Mouse (Mus musculus) intestine, embryonic 15.5 days (tissue): ENCODE measurements around the gene Usp9y. TPM values are rescaled to one million over a fixed set of nuclear protein-coding genes. Genes with fewer than 3 reads are reported as not detected.

Experiments used
- ATAC-seq: fragments of 200-750 bp; cut with Nextera tagmentation; 2 replicates; pipeline ENCODE4 v1.8.0; 2017; ENCODE audit warnings: moderate TSS enrichment, moderate library complexity
- H3K27ac ChIP-seq: fragments of 300-500 bp; sonication (generic); 2 replicates; pipeline ENCODE4 v1.5.1; 2015; ENCODE audit warnings: mild to moderate bottlenecking, inconsistent platforms
- H3K27me3 ChIP-seq: fragments of 300-500 bp; sonication (generic); replicated peaks from 2 replicates; pipeline ENCODE4 v1.6.1; 2015; ENCODE audit warnings: inconsistent platforms
- H3K36me3 ChIP-seq: fragments of 300-500 bp; sonication (generic); 2 replicates; pipeline ENCODE4 v1.6.1; 2015; ENCODE audit warnings: inconsistent platforms
- H3K4me1 ChIP-seq: fragments of 300-500 bp; sonication (generic); replicated peaks from 2 replicates; pipeline ENCODE4 v1.6.1; 2015; ENCODE audit warnings: inconsistent platforms
- H3K4me2 ChIP-seq: fragments of 300-500 bp; sonication (generic); replicated peaks from 2 replicates; pipeline ENCODE4 v1.6.1; 2015; ENCODE audit warnings: mild to moderate bottlenecking, inconsistent platforms
- H3K4me3 ChIP-seq: fragments of 300-500 bp; sonication (generic); replicated peaks from 2 replicates; pipeline ENCODE4 v1.5.1; 2015; ENCODE audit warnings: inconsistent platforms
- H3K9ac ChIP-seq: fragments of 300-500 bp; sonication (generic); 2 replicates; pipeline ENCODE4 v1.6.1; 2015; ENCODE audit warnings: inconsistent platforms
- H3K9me3 ChIP-seq: fragments of 300-500 bp; sonication (generic); 2 replicates; pipeline ENCODE4 v1.6.1; 2016; ENCODE audit warnings: inconsistent platforms
- WGBS: fragments of 180-500 bp; shearing (Covaris S2); methylation state at CpG from one replicate; pipeline ENCODE4 v1.1.7; 2015; 5-methylcytosine and 5-hydroxymethylcytosine counted together
- polyA plus RNA-seq: library from polyadenylated mRNA; unstranded; fragments of >200 nt; fragmentation: Nextera tagmentation; extraction: Ambion mirVana; gene quantifications from 2 replicates; pipeline ENCODE4 v1.2.1, GENCODE M21; 2015

Usp9y gene
- polyA plus RNA-seq = not detected in 2 replicates

DNA sequence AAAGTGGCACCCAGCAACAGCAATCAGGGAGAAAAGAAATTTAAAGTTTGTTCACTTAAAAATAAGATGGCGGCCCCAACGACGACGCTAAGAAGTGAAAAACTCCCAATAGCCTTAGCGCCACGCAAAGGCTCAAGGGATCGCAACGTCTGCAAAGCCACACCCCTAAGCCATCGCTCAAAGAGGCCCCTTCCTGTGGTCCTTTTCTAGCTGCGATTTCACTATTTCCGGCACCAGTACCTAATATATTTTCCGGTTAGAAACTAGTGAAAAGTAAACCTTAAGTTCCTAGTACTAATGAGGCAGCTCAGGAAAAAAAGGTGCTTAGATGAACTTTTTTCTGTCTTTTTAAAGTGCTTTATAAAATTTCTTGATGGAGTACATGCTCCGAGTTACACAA, at the start of gene Usp9y:
Gene Usp9y, minus strand, starts transcription at position 101 of the 400 bp plus-strand sequence.
- no peaks in the 10 kb centered on the region for H3K9me3 ChIP-seq
- WGBS = 83% methylated on average over 13 of the region's 13 CpGs

DNA sequence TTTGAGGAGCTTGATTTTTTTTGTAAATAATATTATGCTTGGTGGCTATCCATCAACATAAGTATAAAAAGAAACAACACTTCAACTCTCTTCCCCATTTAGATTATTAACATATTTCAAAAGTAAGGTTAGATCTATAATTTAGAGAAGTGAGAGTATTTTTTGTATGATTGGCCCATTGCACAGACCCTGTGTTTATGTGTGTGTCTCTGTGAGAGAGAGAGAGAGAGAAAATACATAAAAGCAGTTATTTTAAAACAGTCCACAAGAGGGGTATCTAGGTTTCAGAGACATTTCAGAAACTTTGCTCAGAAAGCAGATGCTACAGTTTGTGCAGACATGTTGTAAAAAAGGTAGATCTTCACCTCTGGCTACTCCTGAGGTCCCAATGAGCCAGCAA, 165.9 kb downstream of the Usp9y start:
- H3K9me3 ChIP-seq = no peaks in the 10 kb centered on the region
- H3K27me3 ChIP-seq = no peaks in the 10 kb centered on the region
- H3K4me2 ChIP-seq = no peak overlapping the region
- H3K4me1 ChIP-seq = no peaks in the 10 kb centered on the region
- ATAC-seq = no peak
- H3K27ac ChIP-seq = no peak overlapping the region
- no peaks in the 10 kb centered on the region for H3K36me3 ChIP-seq
- no peak overlapping the region for H3K4me3 ChIP-seq
- H3K9ac ChIP-seq = no peak overlapping the region

More for the DNA sequence above, at the start of gene Usp9y:
- no peak within 1 kb of the TSS for H3K4me3 ChIP-seq
- no peaks in the 10 kb centered on the region for H3K27me3 ChIP-seq
- no peak within 1 kb of the TSS for H3K27ac ChIP-seq
- H3K36me3 ChIP-seq = no peaks in the 10 kb centered on the region
- H3K4me2 ChIP-seq = no peak within 1 kb of the TSS
- no peak for ATAC-seq
- H3K9ac ChIP-seq = no peak within 1 kb of the TSS
- no peaks in the 10 kb centered on the region for H3K4me1 ChIP-seq

DNA sequence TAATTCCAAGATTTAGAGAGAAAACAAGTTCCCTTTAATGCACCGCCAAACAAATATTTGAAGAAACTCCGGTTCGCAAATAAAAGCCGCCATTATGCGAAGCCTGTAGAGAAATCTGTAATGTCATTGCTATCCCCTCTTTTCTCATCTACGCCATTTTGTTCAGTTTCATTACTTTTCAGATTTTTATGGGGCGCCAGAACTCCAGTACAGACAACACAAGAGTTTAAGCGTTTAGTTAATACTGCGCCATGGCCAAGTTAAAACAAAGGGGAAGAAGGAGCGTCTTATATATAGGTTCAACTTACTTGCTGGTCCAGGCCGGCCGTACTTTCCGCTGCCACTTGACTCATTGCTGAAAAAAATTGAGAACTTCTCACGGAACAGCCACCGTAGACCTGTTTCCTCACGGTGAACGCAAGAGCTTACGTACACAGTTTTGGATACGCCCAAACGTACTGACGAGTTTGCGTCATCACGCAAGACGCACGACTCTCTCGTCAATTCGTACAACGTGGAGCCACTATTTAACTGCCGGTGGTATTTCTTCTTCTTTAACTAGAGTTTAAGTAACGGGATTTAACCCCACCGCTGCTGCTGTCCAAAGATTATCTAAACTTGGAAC, 173.3 kb downstream of the Usp9y start, which contains the start of gene Ddx3y:
Gene Ddx3y, minus strand, starts transcription at position 459 of the 625 bp plus-strand sequence.
- Histone ChIP-seq H3K4me3 (peak within 1 kb of the TSS; percentile 34), H3K27ac (0 out of 2 replicates have a peak within 1 kb of the TSS, but pooled peaks have one; percentile 17), H3K9ac (no peak within 1 kb of the TSS), H3K27me3 (no peaks in the 10 kb centered on the region), H3K36me3 (no peaks in the 10 kb centered on the region), H3K4me1 (no peaks in the 10 kb centered on the region), H3K9me3 (no peaks in the 10 kb centered on the region), H3K4me2 (no peak within 1 kb of the TSS)
- peak; percentile 95 for ATAC-seq
- 2% methylated on average over 30 of the region's 31 CpGs for WGBS

DNA sequence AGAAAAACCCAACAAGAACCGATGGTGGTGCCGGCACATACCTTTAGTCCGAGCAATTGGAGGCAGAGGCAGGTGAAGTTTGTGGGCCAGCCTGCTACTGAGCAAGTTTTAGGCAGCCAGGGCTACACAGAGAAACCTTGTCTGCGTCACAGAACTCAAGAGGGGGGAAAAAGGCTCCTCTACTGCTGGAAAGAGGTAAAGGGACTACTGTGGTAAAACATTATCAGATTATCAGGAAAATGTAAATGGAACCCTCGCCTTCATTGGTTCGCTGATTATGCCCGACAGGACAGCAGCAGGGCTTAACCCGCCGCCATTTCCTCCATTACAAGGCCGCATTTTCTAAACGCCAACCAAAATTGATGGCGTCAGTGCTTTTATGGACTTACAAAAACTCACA, 173.8 kb downstream of the Usp9y start:
- Histone ChIP-seq H3K4me2 (no peak overlapping the region), H3K27me3 (no peaks in the 10 kb centered on the region), H3K36me3 (no peaks in the 10 kb centered on the region), H3K4me3 (peak overlapping the region; percentile 34), H3K9ac (no peak overlapping the region), H3K9me3 (no peaks in the 10 kb centered on the region), H3K27ac (0 out of 2 replicates have a peak overlapping the region, but pooled peaks have one; percentile 17), H3K4me1 (no peaks in the 10 kb centered on the region)
- ATAC-seq = peak; percentile 55; the same call in 1 of the 2 replicates
- WGBS = 4% methylated on average over 12 of the region's 12 CpGs

Other genes with a start within 250 kb of the Usp9y start
- gene Uty, start 214.0 kb downstream of the Usp9y start, polyA plus RNA-seq = 10.7 and 10.9 TPM in 2 replicates
- 21.0 and 24.6 TPM in 2 replicates for gene Ddx3y, start 173.2 kb downstream of the Usp9y start, polyA plus RNA-seq